Mouse (Mus musculus) liver (tissue): Measurements from ENCODE around the gene Krt33b.

Experiments
- DNase-seq: peaks from one replicate; pipeline ENCODE4 v3.0.0-alpha.2; 2020; ENCODE audit warnings: mixed read lengths

Krt33b gene

DNA sequence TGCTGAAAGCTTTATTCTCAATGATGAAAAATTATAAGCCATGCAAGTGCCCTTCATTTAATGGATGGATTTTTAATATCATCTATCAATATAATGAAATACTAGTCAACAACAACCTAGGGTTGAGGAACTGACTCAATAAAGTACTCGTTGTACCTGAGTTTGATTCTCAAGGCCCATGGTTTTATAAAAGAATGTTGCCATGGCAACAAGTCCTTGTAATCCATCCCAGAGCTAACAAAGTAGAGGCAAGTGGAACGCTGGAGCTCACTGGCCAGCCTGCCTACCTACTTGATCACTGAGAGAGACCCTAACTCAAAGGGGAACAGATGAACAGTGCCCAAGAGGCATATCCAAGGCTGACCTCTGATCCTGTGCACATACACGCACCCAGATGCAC, 39.1 kb downstream of the Krt33b start:
- DNase-seq, result no peak

DNA sequence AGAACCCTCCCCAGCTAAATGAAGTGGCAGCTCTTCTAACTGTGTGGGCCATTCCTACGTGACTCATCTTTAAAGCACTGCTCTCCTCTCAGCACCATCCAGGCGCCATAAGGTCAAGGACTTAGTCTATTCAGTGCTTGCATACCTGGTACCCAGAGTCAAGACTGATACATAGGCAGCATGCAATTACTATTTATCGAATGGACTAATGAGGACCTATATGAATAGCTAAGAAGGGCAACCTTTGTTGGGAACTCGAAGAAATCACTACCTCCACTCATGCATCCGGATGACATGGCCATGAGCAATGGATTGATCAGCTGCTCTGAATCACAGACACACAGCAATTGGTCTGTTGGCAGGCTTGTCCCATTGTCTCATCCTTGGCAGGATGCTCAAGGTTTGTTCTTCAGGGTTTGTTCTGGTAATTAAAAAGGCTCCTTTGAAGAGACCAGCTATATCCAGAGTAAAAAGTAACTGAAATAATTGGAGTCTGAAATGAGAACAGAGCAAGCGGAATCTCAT, 39.7 kb downstream of the Krt33b start:
- DNase-seq, result no peak

DNA sequence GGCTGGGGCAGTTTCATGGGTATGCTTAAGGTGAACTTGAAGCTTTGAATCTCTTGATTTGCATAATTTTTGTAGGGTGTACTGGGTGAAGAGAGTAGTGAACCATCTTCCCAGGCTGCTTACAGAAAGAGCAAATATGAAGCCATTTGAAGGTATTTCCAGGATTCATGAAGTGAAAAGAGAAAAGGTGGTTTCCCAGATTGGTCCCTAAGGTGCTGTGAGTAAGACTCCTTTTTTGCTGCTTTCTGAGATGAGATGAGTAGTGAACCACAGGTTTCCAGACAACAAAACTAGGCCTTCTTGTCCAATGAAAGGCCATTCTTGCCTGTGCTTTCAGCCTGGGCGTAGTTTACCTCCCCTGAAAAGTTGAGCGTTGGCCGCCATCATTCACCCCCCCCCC, 41.1 kb downstream of the Krt33b start:
- no peak for DNase-seq

DNA sequence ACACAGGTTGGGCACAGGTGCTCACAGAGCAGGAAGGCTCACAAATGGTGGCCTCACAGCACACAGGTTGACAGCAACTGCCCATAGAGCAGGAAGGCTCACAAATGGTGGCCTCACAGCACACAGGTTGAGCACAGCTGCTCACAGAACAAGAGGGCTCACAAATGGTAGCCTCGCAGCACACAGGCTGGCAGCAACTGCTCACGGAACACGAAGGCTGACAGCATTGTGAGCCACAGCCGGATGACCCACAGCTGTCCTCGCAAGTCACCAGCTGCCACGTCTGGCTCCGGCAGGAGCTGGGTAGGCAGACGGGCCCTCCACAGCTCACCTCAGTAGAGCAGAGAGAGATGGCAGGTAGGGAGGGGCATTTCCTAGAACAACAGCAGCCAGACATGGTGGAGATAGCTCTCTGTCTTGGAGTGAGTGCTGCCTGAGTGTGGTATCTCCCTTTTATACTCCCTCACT, 43.5 kb downstream of the Krt33b start, which contains the start of gene Krtap16-1:
Gene Krtap16-1, minus strand, starts transcription at position 418 of the 468 bp plus-strand sequence.
- DNase-seq, result no peak

DNA sequence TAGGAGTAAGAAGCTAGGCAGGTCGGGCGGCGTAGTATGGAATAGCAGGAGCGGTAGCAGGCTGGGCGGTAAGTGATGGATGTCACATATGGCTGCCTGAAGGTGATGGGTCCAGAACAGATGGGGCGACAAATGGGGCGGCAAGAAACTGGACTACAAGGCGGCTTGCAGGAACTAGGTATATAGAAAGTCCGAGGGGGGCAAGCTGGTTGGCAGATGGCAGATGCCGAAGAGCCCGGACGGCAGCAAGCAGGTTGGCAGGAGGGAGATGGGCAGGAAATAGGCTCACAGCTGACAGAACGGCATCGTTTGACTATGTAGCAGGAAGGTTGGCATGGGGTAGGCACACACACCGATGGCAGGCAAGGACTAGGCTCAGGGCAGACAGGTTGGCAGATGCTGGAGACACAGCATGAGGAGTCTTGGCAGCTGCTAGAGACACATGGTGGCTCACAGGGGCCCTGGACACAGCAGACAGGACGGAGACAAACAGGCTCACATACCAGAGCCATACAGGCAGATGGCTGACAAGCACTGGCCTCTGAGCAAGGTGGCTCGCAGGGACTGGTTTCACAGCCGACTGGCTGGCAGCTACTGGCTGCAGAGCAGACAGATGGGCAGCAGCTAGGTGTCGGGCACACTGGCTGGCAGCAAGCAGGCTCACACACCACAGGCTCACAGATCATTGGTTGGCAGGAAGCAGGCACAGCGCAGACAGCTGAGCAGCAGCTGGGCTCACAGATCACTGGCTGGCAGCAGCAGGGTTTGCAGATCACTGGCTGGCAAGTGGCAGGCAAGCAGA, 44.2 kb downstream of the Krt33b start:
- DNase-seq, result no peak

DNA sequence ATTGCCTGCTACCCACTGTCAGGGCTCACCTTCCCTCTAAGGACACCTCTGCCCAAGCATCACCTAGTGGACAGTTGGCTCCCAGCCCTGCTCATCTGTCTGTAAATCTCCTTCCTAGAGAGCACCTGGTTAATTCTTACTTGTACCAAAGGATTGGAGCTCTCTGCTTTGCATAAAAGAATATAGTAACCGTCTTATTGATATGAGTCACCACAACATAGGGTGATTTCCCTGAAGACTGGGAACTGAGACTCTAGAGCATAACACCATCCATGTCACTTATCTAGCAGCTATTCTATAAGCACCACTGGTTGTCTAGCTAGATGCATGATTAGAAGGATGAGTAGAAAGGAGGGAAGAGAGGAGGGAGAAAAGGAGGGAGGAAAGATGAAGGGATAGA, 46.2 kb downstream of the Krt33b start:
- DNase-seq, result no peak

DNA sequence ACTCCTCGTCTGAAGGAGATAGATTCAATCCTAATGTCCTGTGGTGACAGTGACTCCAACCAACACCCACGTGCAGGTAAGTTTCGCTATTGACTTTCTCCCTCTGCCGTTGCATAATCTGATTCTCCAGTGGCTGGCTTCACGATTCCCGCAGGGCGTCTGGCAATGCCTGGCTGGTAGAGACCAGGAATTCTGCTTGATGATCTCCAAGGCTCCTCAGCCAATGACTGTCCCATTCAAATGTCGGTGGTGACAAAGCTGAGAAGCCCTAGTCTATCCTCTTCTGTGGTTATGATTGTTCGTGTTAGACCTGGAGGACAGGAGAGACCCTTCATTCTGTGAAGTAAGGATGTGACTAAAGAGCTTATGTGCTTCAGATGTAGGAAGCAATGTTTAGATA, 46.9 kb downstream of the Krt33b start:
- no peak for DNase-seq

DNA sequence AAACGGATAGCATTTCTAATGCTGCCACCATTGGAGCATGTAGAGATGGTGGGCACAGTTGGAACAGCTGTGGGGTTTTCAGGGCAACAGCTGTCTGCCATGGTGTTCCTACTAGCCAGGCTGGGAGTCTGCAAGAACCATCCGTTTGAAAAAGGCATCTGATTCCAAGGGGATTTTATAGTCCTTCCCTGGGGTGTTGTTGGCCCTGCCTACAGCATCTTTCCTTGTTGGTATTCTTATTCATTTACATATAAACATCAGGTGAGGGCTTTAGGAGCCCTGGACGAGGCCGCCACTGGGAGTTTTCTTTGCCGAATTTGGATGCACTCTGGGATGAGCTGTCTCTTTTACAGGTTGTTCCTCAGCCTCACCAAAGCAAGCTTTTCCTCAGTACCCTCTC, 50.7 kb downstream of the Krt33b start, which contains the start of gene Krtap29-1:
Gene Krtap29-1, minus strand, starts transcription at position 101 of the 400 bp plus-strand sequence.
- DNase-seq, result no peak
